Mouse (Mus musculus): Measurements from ENCODE around the gene Kiz. TPM values are rescaled to one million over a fixed set of nuclear protein-coding genes. Genes with fewer than 3 reads are reported as not detected.

The Kiz gene
- polyA plus RNA-seq, 1 experiment from 2014 or later, result 26.9 TPM

GRCm38 (mm10) chr2:146873881-146874441 is 18.3 kb downstream of the Kiz start:
- no peaks in the 10 kb centered on the region for H3K36me3 ChIP-seq (ENCODE audit: control insufficient read depth, insufficient read depth, low read length)
- H3K4me2 ChIP-seq (ENCODE audit: low read length), result no peak overlapping the region
- no peak overlapping the region for H3K4me3 ChIP-seq (ENCODE audit: low read depth, low read length)
- 90% methylated on average over 7 of the region's 7 CpGs for WGBS
- H3K9ac ChIP-seq (ENCODE audit: low read length), result no peak overlapping the region
- H3K27ac ChIP-seq (ENCODE audit: low read depth), result no peak overlapping the region
- no peak for DNase-seq (ENCODE audit: low spot score)
- no peaks in the 10 kb centered on the region for H3K4me1 ChIP-seq (replicated peaks; ENCODE audit: control insufficient read depth, insufficient read depth, low read length)
- no peaks in the 10 kb centered on the region for H3K27me3 ChIP-seq (replicated peaks; ENCODE audit: control insufficient read depth, insufficient read depth, low read length)
- no peak for ATAC-seq (replicated peaks; ENCODE audit: low FRiP score, low TSS enrichment, low read depth)
- H3K9me3 ChIP-seq (ENCODE audit: control insufficient read depth, low read length), result no peaks in the 10 kb centered on the region

- H3K4me3 ChIP-seq (ENCODE audit: low read depth, low read length), result no peak overlapping the region
- no peaks in the 10 kb centered on the region for H3K4me1 ChIP-seq (replicated peaks; ENCODE audit: control insufficient read depth, insufficient read depth, low read length)
- DNase-seq (ENCODE audit: low spot score), result no peak
- no peaks in the 10 kb centered on the region for H3K27me3 ChIP-seq (replicated peaks; ENCODE audit: control insufficient read depth, insufficient read depth, low read length)
- 100% methylated on average over 1 of the region's 1 CpGs for WGBS
- no peak overlapping the region for H3K27ac ChIP-seq (ENCODE audit: low read depth)
- no peaks in the 10 kb centered on the region for H3K9me3 ChIP-seq (ENCODE audit: control insufficient read depth, low read length)
- H3K9ac ChIP-seq (ENCODE audit: low read length), result no peak overlapping the region
- no peaks in the 10 kb centered on the region for H3K36me3 ChIP-seq (ENCODE audit: control insufficient read depth, insufficient read depth, low read length)
- no peak for ATAC-seq (replicated peaks; ENCODE audit: low FRiP score, low TSS enrichment, low read depth)
- no peak overlapping the region for H3K4me2 ChIP-seq (ENCODE audit: low read length)
Measured at GRCm38 (mm10) chr2:146877423-146878098, 21.9 kb downstream of the Kiz start.

GRCm38 (mm10) chr2:146881623-146882022 is 26.0 kb downstream of the Kiz start:
- Histone ChIP-seq H3K27ac (ENCODE audit: low read depth) (no peak overlapping the region), H3K27me3 (replicated peaks; ENCODE audit: control insufficient read depth, insufficient read depth, low read length) (no peaks in the 10 kb centered on the region), H3K9me3 (ENCODE audit: control insufficient read depth, low read length) (no peaks in the 10 kb centered on the region), H3K36me3 (ENCODE audit: control insufficient read depth, insufficient read depth, low read length) (no peaks in the 10 kb centered on the region), H3K4me1 (replicated peaks; ENCODE audit: control insufficient read depth, insufficient read depth, low read length) (no peaks in the 10 kb centered on the region), H3K4me2 (ENCODE audit: low read length) (no peak overlapping the region), H3K9ac (ENCODE audit: low read length) (no peak overlapping the region), H3K4me3 (ENCODE audit: low read depth, low read length) (no peak overlapping the region)
- DNase-seq (ENCODE audit: low spot score), result no peak
- ATAC-seq (replicated peaks; ENCODE audit: low FRiP score, low TSS enrichment, low read depth), result no peak
- WGBS, result 95% methylated on average over 4 of the region's 4 CpGs

GRCm38 (mm10) chr2:146884291-146884855 is 28.7 kb downstream of the Kiz start:
- ATAC-seq (replicated peaks; ENCODE audit: low FRiP score, low TSS enrichment, low read depth) (no peak), DNase-seq (ENCODE audit: low spot score) (no peak)
- Histone ChIP-seq H3K4me3 (ENCODE audit: low read depth, low read length) (no peak overlapping the region), H3K9ac (ENCODE audit: low read length) (no peak overlapping the region), H3K4me2 (ENCODE audit: low read length) (no peak overlapping the region), H3K27ac (ENCODE audit: low read depth) (no peak overlapping the region), H3K4me1 (replicated peaks; ENCODE audit: control insufficient read depth, insufficient read depth, low read length) (no peaks in the 10 kb centered on the region), H3K27me3 (replicated peaks; ENCODE audit: control insufficient read depth, insufficient read depth, low read length) (no peaks in the 10 kb centered on the region), H3K36me3 (ENCODE audit: control insufficient read depth, insufficient read depth, low read length) (0 out of 2 replicates have a peak, but pooled peaks cover 4% of the 10 kb centered on the region), H3K9me3 (ENCODE audit: control insufficient read depth, low read length) (no peaks in the 10 kb centered on the region)
- 84% methylated on average over 8 of the region's 8 CpGs for WGBS

GRCm38 (mm10) chr2:146888786-146889414 is 33.2 kb downstream of the Kiz start:
- 87% methylated on average over 4 of the region's 4 CpGs for WGBS
- DNase-seq (ENCODE audit: low spot score), result no peak
- H3K9me3 ChIP-seq (ENCODE audit: control insufficient read depth, low read length), result no peaks in the 10 kb centered on the region
- no peak for ATAC-seq (replicated peaks; ENCODE audit: low FRiP score, low TSS enrichment, low read depth)
- H3K9ac ChIP-seq (ENCODE audit: low read length), result no peak overlapping the region
- peaks cover 14% of the 10 kb centered on the region for H3K36me3 ChIP-seq (ENCODE audit: control insufficient read depth, insufficient read depth, low read length)
- no peak overlapping the region for H3K4me2 ChIP-seq (ENCODE audit: low read length)
- H3K27me3 ChIP-seq (replicated peaks; ENCODE audit: control insufficient read depth, insufficient read depth, low read length), result no peaks in the 10 kb centered on the region
- no peak overlapping the region for H3K4me3 ChIP-seq (ENCODE audit: low read depth, low read length)
- H3K4me1 ChIP-seq (replicated peaks; ENCODE audit: control insufficient read depth, insufficient read depth, low read length), result no peaks in the 10 kb centered on the region
- H3K27ac ChIP-seq (ENCODE audit: low read depth), result no peak overlapping the region

- Histone ChIP-seq H3K4me2 (ENCODE audit: low read length) (no peak overlapping the region), H3K4me1 (replicated peaks; ENCODE audit: control insufficient read depth, insufficient read depth, low read length) (no peaks in the 10 kb centered on the region), H3K4me3 (ENCODE audit: low read depth, low read length) (no peak overlapping the region), H3K27ac (ENCODE audit: low read depth) (no peak overlapping the region), H3K9ac (ENCODE audit: low read length) (no peak overlapping the region), H3K36me3 (ENCODE audit: control insufficient read depth, insufficient read depth, low read length) (no peaks in the 10 kb centered on the region), H3K27me3 (replicated peaks; ENCODE audit: control insufficient read depth, insufficient read depth, low read length) (no peaks in the 10 kb centered on the region), H3K9me3 (ENCODE audit: control insufficient read depth, low read length) (no peaks in the 10 kb centered on the region)
- no peak for ATAC-seq (replicated peaks; ENCODE audit: low FRiP score, low TSS enrichment, low read depth)
- DNase-seq (ENCODE audit: low spot score), result no peak
Measured at GRCm38 (mm10) chr2:146898977-146899376, 43.3 kb downstream of the Kiz start.

GRCm38 (mm10) chr2:146916085-146916484 is 60.4 kb downstream of the Kiz start:
- Histone ChIP-seq H3K9me3 (ENCODE audit: control insufficient read depth, low read length) (no peaks in the 10 kb centered on the region), H3K4me1 (replicated peaks; ENCODE audit: control insufficient read depth, insufficient read depth, low read length) (no peaks in the 10 kb centered on the region), H3K4me2 (ENCODE audit: low read length) (no peak overlapping the region), H3K27ac (ENCODE audit: low read depth) (no peak overlapping the region), H3K4me3 (ENCODE audit: low read depth, low read length) (no peak overlapping the region), H3K36me3 (ENCODE audit: control insufficient read depth, insufficient read depth, low read length) (no peaks in the 10 kb centered on the region), H3K9ac (ENCODE audit: low read length) (no peak overlapping the region), H3K27me3 (replicated peaks; ENCODE audit: control insufficient read depth, insufficient read depth, low read length) (no peaks in the 10 kb centered on the region)
- DNase-seq (ENCODE audit: low spot score) (no peak), ATAC-seq (replicated peaks; ENCODE audit: low FRiP score, low TSS enrichment, low read depth) (no peak)
- WGBS, result 90% methylated on average over 3 of the region's 3 CpGs

- DNase-seq (ENCODE audit: low spot score), result no peak
- H3K27ac ChIP-seq (ENCODE audit: low read depth), result no peak overlapping the region
- 82% methylated on average over 3 of the region's 3 CpGs for WGBS
- H3K9ac ChIP-seq (ENCODE audit: low read length), result no peak overlapping the region
- H3K36me3 ChIP-seq (ENCODE audit: control insufficient read depth, insufficient read depth, low read length), result no peaks in the 10 kb centered on the region
- H3K4me3 ChIP-seq (ENCODE audit: low read depth, low read length), result no peak overlapping the region
- no peak overlapping the region for H3K4me2 ChIP-seq (ENCODE audit: low read length)
- no peaks in the 10 kb centered on the region for H3K27me3 ChIP-seq (replicated peaks; ENCODE audit: control insufficient read depth, insufficient read depth, low read length)
- H3K4me1 ChIP-seq (replicated peaks; ENCODE audit: control insufficient read depth, insufficient read depth, low read length), result no peaks in the 10 kb centered on the region
- H3K9me3 ChIP-seq (ENCODE audit: control insufficient read depth, low read length), result no peaks in the 10 kb centered on the region
- ATAC-seq (replicated peaks; ENCODE audit: low FRiP score, low TSS enrichment, low read depth), result no peak
Measured at GRCm38 (mm10) chr2:146917770-146918169, 62.1 kb downstream of the Kiz start.
